Mouse (Mus musculus) T-helper 1 cell (primary cell): ENCODE measurements around the gene Gm20820.
"Not testable (repeated sequence)": the region's sequence is repeated elsewhere in the genome, so short reads cannot be mapped to it uniquely, and the experiment has no call there.

ENCODE experiments used
- in situ Hi-C: fragments of 300-600 bp; cut with MboI, MseI; formaldehyde crosslinking; loops from one replicate; pipeline ENCODE4 v1.15.1; 2025; ENCODE audit warnings: high pct_unique_total_duplicates

Gene Gm20820

GRCm38 (mm10) chrY:86061472-86061871 lies at the start of gene Gm20820:
Gene Gm20820 (plus strand): TSS chrY:86061772.
- in situ Hi-C loops, result not testable (repeated sequence)
